Mouse (Mus musculus): Measurements from ENCODE around the gene Atg13. TPM values are rescaled to one million over a fixed set of nuclear protein-coding genes. Genes with fewer than 3 reads are reported as not detected.

Atg13 gene
- polyA plus RNA-seq, 1 experiment from 2014 or later = 27.8 TPM

DNA sequence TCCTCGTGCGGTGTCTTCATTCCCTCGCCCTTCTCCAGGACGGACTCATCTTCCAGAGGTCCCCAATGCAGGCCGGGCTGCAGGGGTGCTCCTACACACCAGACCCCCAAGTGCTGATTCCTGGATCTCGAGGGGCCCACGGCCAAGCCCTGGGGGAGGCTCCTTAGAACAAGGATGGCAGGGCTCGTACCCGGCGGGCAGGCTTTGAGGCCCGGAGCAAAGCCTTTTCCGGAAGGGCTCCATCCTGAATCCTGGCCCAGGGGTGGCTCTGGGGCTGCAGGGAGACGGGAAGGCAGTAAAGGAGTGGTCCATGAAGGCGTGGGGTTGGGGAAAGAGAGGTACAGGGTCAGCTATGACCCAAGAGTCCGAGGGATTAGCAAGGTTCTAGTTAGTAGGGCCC is 61.2 kb downstream of the Atg13 start:
- Histone ChIP-seq H3K27ac (ENCODE audit: low read length) (peak overlapping the region; percentile 86), H3K27me3 (ENCODE audit: control insufficient read depth, insufficient read depth, low read length) (no peaks in the 10 kb centered on the region), H3K4me1 (ENCODE audit: control insufficient read depth, insufficient read depth, low read length) (peaks cover 14% of the 10 kb centered on the region; the same call in 1 of the 2 replicates), H3K4me2 (replicated peaks; ENCODE audit: low read depth, low read length) (peak overlapping the region; percentile 65), H3K4me3 (ENCODE audit: low read depth, low read length) (peak overlapping the region; percentile 88), H3K9me3 (ENCODE audit: control insufficient read depth, low read depth, low read length) (no peaks in the 10 kb centered on the region), H3K36me3 (ENCODE audit: control insufficient read depth, insufficient read depth, low read length) (peaks cover 44% of the 10 kb centered on the region), H3K9ac (replicated peaks; ENCODE audit: low read depth, low read length) (peak overlapping the region; percentile 85)
- ATAC-seq (ENCODE audit: insufficient number of reproducible peaks, insufficient read depth, low FRiP score, low read depth) = no peak
- WGBS = under 1% methylated on average over 15 of the region's 15 CpGs

DNA sequence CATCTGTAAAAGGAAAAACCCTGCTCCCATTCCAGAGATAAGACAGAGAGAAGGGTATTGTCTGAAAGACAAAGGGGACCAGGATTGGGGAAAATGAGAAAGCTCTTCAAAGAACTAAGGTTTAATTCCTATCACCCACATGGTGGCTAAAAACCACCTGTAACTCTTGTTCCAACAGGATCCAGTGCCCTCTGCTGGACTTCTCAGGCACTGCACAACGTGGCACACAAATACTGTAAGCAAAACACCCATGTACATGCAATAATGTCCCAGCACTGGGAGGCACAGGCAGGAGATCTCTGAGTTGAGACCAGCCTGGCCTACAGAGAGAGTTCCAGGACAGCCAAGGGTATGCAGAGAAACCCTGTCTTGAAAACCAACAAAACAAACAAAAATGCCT is 63.6 kb downstream of the Atg13 start:
- Histone ChIP-seq H3K27me3 (ENCODE audit: control insufficient read depth, insufficient read depth, low read length) (no peaks in the 10 kb centered on the region), H3K4me1 (ENCODE audit: control insufficient read depth, insufficient read depth, low read length) (peaks cover 9% of the 10 kb centered on the region; the same call in 1 of the 2 replicates), H3K4me3 (ENCODE audit: low read depth, low read length) (no peak overlapping the region), H3K9me3 (ENCODE audit: control insufficient read depth, low read depth, low read length) (no peaks in the 10 kb centered on the region), H3K9ac (replicated peaks; ENCODE audit: low read depth, low read length) (no peak overlapping the region), H3K4me2 (replicated peaks; ENCODE audit: low read depth, low read length) (no peak overlapping the region), H3K27ac (ENCODE audit: low read length) (no peak overlapping the region), H3K36me3 (ENCODE audit: control insufficient read depth, insufficient read depth, low read length) (peaks cover 38% of the 10 kb centered on the region)
- ATAC-seq (ENCODE audit: insufficient number of reproducible peaks, insufficient read depth, low FRiP score, low read depth) = no peak
- 38% methylated on average over 1 of the region's 1 CpGs for WGBS

DNA sequence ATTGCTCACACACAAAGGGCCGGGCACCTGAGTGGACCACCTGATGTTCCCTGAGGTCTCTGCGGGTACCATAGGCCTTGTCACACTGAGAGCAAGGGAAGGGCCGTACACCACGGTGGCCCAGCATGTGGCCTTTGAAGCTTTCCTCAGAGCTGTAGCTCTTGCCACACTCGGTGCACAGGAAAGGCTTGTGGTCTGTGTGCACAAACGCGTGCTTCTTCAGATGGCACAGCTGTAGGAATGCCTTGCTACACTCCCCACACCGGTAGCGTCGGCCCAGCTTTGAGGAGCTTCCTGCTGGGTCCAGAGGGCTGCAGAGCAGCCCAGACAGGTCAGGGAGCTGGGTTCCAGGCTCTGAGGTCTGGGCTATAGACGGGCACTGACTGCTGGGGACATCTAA is 64.6 kb downstream of the Atg13 start:
- Histone ChIP-seq H3K36me3 (ENCODE audit: control insufficient read depth, insufficient read depth, low read length) (peaks cover 36% of the 10 kb centered on the region), H3K9ac (replicated peaks; ENCODE audit: low read depth, low read length) (no peak overlapping the region), H3K9me3 (ENCODE audit: control insufficient read depth, low read depth, low read length) (no peaks in the 10 kb centered on the region), H3K27ac (ENCODE audit: low read length) (no peak overlapping the region), H3K27me3 (ENCODE audit: control insufficient read depth, insufficient read depth, low read length) (no peaks in the 10 kb centered on the region), H3K4me3 (ENCODE audit: low read depth, low read length) (no peak overlapping the region), H3K4me2 (replicated peaks; ENCODE audit: low read depth, low read length) (no peak overlapping the region), H3K4me1 (ENCODE audit: control insufficient read depth, insufficient read depth, low read length) (peaks cover 4% of the 10 kb centered on the region; the same call in 1 of the 2 replicates)
- WGBS = 95% methylated on average over 11 of the region's 11 CpGs
- ATAC-seq (ENCODE audit: insufficient number of reproducible peaks, insufficient read depth, low FRiP score, low read depth) = no peak

DNA sequence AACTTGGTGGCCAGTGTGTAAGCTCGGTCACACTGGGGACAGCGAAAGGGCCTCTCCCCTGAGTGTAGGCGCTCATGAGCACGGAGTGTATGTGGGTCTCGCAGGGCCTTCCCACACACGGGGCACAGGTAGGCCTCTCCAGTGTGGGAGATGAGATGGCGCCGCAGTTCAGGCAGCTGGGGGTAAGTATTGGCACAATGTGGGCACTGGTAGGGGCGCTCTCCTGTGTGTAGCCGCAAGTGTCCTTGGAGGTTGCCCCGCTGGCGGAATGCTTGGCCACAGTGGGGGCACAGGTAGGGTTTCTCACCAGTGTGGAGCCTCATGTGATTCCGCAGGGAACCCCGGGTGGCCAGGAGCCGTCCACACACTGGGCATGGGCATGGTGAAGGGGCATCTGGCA is 65.0 kb downstream of the Atg13 start:
- Histone ChIP-seq H3K27ac (ENCODE audit: low read length) (no peak overlapping the region), H3K9me3 (ENCODE audit: control insufficient read depth, low read depth, low read length) (no peaks in the 10 kb centered on the region), H3K9ac (replicated peaks; ENCODE audit: low read depth, low read length) (no peak overlapping the region), H3K4me2 (replicated peaks; ENCODE audit: low read depth, low read length) (no peak overlapping the region), H3K4me1 (ENCODE audit: control insufficient read depth, insufficient read depth, low read length) (peaks cover 3% of the 10 kb centered on the region; the same call in 1 of the 2 replicates), H3K4me3 (ENCODE audit: low read depth, low read length) (no peak overlapping the region), H3K36me3 (ENCODE audit: control insufficient read depth, insufficient read depth, low read length) (peaks cover 36% of the 10 kb centered on the region), H3K27me3 (ENCODE audit: control insufficient read depth, insufficient read depth, low read length) (no peaks in the 10 kb centered on the region)
- no peak for ATAC-seq (ENCODE audit: insufficient number of reproducible peaks, insufficient read depth, low FRiP score, low read depth)
- WGBS = 95% methylated on average over 15 of the region's 15 CpGs

DNA sequence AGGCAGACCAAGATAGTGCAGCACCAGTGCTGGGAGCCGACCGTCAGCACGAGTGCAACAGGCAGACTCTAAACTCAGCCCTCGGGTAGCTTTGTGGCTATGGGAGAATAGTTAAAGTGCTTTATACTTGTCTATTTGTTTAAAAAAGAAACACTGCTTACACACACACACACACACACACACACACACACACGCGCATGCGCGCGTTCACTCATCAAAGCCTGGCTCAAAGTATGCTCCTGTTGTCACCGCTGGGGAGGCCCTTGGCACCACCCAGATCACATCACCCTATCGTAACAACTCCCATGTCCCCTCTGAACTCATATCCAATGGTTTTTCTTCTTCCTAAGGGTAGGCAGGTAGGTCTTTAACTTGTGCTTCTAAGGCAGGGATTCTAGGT is 66.4 kb downstream of the Atg13 start:
- H3K9ac ChIP-seq (replicated peaks; ENCODE audit: low read depth, low read length) = no peak overlapping the region
- no peak overlapping the region for H3K4me2 ChIP-seq (replicated peaks; ENCODE audit: low read depth, low read length)
- no peak for ATAC-seq (ENCODE audit: insufficient number of reproducible peaks, insufficient read depth, low FRiP score, low read depth)
- peaks cover 36% of the 10 kb centered on the region for H3K36me3 ChIP-seq (ENCODE audit: control insufficient read depth, insufficient read depth, low read length)
- peaks cover 3% of the 10 kb centered on the region; the same call in 1 of the 2 replicates for H3K4me1 ChIP-seq (ENCODE audit: control insufficient read depth, insufficient read depth, low read length)
- no peaks in the 10 kb centered on the region for H3K27me3 ChIP-seq (ENCODE audit: control insufficient read depth, insufficient read depth, low read length)
- no peak overlapping the region for H3K27ac ChIP-seq (ENCODE audit: low read length)
- 88% methylated on average over 11 of the region's 11 CpGs for WGBS
- H3K4me3 ChIP-seq (ENCODE audit: low read depth, low read length) = no peak overlapping the region
- H3K9me3 ChIP-seq (ENCODE audit: control insufficient read depth, low read depth, low read length) = no peaks in the 10 kb centered on the region

DNA sequence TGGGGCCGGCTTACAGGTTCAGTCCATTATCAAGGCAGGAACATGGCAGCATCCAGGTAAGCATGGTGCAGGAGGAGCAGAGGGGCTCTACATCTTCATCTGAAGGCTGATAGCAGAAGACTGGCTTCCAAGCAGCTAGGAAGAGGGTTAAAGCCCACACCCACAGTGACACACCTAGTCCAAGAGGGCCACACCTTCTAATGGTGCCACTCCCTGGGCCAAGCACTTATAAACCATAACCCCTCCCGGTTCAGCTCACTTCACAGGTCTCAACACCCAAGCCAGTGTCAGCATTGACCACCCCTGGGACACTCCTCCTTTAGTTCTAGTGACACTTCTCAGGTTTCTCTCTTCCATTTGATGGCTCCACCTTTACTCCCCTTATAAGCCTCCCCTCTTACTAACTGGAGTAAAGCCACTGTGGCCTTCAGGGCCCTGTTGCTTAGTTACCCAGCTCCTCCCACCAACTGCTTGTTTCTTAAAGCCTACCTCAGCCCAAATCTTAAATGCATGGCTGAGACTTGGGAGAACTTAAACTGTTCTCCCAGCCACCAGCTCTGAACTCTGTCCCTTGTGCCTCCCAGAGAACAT is 67.5 kb downstream of the Atg13 start:
- no peaks in the 10 kb centered on the region for H3K27me3 ChIP-seq (ENCODE audit: control insufficient read depth, insufficient read depth, low read length)
- WGBS = 90% methylated on average over 2 of the region's 2 CpGs
- no peaks in the 10 kb centered on the region for H3K4me1 ChIP-seq (ENCODE audit: control insufficient read depth, insufficient read depth, low read length)
- H3K4me3 ChIP-seq (ENCODE audit: low read depth, low read length) = no peak overlapping the region
- no peaks in the 10 kb centered on the region for H3K9me3 ChIP-seq (ENCODE audit: control insufficient read depth, low read depth, low read length)
- H3K36me3 ChIP-seq (ENCODE audit: control insufficient read depth, insufficient read depth, low read length) = peaks cover 36% of the 10 kb centered on the region
- H3K27ac ChIP-seq (ENCODE audit: low read length) = no peak overlapping the region
- H3K4me2 ChIP-seq (replicated peaks; ENCODE audit: low read depth, low read length) = no peak overlapping the region
- H3K9ac ChIP-seq (replicated peaks; ENCODE audit: low read depth, low read length) = no peak overlapping the region
- no peak for ATAC-seq (ENCODE audit: insufficient number of reproducible peaks, insufficient read depth, low FRiP score, low read depth)

DNA sequence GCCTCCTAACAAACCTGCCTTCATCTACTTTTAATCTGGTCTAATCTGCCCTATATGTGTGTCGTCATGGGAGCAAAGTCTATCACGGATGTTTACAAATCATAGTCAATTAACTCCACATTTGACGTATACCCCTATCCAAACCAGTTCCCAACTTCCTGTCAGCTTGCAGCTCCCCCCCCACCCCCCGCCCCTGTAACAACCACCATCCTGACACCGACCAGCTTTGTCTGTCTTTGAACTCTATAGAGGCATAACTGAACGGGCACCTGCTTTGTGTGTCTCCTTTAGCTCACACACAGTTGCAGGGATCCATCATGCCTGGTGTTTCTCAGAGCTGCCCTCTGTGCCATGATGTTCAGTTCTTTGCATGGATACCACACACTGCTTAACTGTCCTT is 71.4 kb downstream of the Atg13 start:
- H3K27me3 ChIP-seq (ENCODE audit: control insufficient read depth, insufficient read depth, low read length) = no peaks in the 10 kb centered on the region
- 57% methylated on average over 6 of the region's 6 CpGs for WGBS
- 0 out of 2 replicates have a peak, but pooled peaks cover 8% of the 10 kb centered on the region for H3K4me1 ChIP-seq (ENCODE audit: control insufficient read depth, insufficient read depth, low read length)
- no peak for ATAC-seq (ENCODE audit: insufficient number of reproducible peaks, insufficient read depth, low FRiP score, low read depth)
- H3K36me3 ChIP-seq (ENCODE audit: control insufficient read depth, insufficient read depth, low read length) = peaks cover under 1% of the 10 kb centered on the region
- no peak overlapping the region for H3K4me2 ChIP-seq (replicated peaks; ENCODE audit: low read depth, low read length)
- no peak overlapping the region for H3K27ac ChIP-seq (ENCODE audit: low read length)
- H3K9me3 ChIP-seq (ENCODE audit: control insufficient read depth, low read depth, low read length) = no peaks in the 10 kb centered on the region
- no peak overlapping the region for H3K4me3 ChIP-seq (ENCODE audit: low read depth, low read length)
- no peak overlapping the region for H3K9ac ChIP-seq (replicated peaks; ENCODE audit: low read depth, low read length)

DNA sequence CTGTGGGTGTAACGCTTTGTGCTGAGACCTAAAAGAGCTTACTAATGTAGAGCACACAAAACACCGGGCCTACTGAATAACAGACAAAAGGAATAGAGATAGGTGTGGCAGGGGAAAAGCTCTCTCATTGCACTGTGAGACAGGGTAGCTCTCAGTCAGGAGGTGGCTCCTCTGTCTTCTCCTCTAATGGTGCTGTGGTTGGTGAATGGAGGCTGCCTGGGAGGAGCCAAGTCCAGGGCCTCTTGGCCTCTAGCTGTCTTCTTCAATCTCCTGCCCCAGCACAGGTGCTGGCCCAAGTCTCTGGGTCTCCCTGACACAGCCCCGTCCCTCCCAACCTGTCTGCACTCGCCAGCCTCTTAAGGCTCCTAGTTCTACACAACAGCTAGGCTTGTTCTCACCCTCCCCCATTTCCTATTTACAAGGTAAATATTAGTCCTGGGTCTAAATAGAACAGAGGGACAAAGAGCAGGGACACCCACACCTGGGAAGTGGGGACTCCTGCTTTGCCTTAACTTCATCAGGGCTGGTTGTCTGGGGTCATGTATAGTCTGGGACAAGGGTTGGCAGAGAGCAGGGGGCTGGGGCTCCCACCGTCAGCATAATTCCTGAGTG is 73.5 kb downstream of the Atg13 start:
- ATAC-seq (ENCODE audit: insufficient number of reproducible peaks, insufficient read depth, low FRiP score, low read depth) = peak; percentile 50
- H3K4me2 ChIP-seq (replicated peaks; ENCODE audit: low read depth, low read length) = no peak overlapping the region

More for the DNA sequence above, 73.5 kb downstream of the Atg13 start:
- Histone ChIP-seq H3K27me3 (ENCODE audit: control insufficient read depth, insufficient read depth, low read length) (no peaks in the 10 kb centered on the region), H3K27ac (ENCODE audit: low read length) (no peak overlapping the region; the same call in 1 of the 2 replicates), H3K9me3 (ENCODE audit: control insufficient read depth, low read depth, low read length) (no peaks in the 10 kb centered on the region), H3K4me1 (ENCODE audit: control insufficient read depth, insufficient read depth, low read length) (0 out of 2 replicates have a peak, but pooled peaks cover 8% of the 10 kb centered on the region), H3K4me3 (ENCODE audit: low read depth, low read length) (no peak overlapping the region), H3K36me3 (ENCODE audit: control insufficient read depth, insufficient read depth, low read length) (no peaks in the 10 kb centered on the region), H3K9ac (replicated peaks; ENCODE audit: low read depth, low read length) (no peak overlapping the region)
- 69% methylated on average over 5 of the region's 5 CpGs for WGBS
